Mouse (Mus musculus) embryo, embryonic 10.5 days (tissue): ENCODE measurements at regions not wholly inside any gene's neighbourhood (a gene's known extent, or its start where the extent isn't known, plus 50 kb on each side); places are given as distances from the start of the nearest gene placed in this dataset.

Experiments used
- DNase-seq: peaks from one replicate; pipeline ENCODE4 v3.0.0-alpha.2; 2015; ENCODE audit warnings: low spot score

- no peak for DNase-seq
These were observed 277.6 kb upstream of the Smim15 start for GRCm38 (mm10) chr13:107766397-107767261.

GRCm38 (mm10) chr13:107763911-107764310, 280.3 kb upstream of the Smim15 start:
- no peak for DNase-seq

- DNase-seq: no peak
These were observed 283.7 kb upstream of the Smim15 start for GRCm38 (mm10) chr13:107760511-107760910.

- DNase-seq: no peak
These were observed 285.7 kb upstream of the Smim15 start for GRCm38 (mm10) chr13:107758327-107759095.

- no peak for DNase-seq
These were observed 291.5 kb upstream of the Smim15 start for GRCm38 (mm10) chr13:107752745-107753144.

- DNase-seq: peak; percentile 68
These were observed 300.6 kb upstream of the Smim15 start for GRCm38 (mm10) chr13:107743464-107744218.

- DNase-seq: no peak
These were observed 307.7 kb upstream of the Smim15 start for GRCm38 (mm10) chr13:107736581-107736980.

- DNase-seq: no peak
These were observed 309.9 kb upstream of the Smim15 start for GRCm38 (mm10) chr13:107734161-107734905.

- DNase-seq: no peak
These were observed 313.3 kb upstream of the Smim15 start for GRCm38 (mm10) chr13:107730976-107731375.

GRCm38 (mm10) chr13:107726491-107726890, 317.8 kb upstream of the Smim15 start:
- DNase-seq: no peak

GRCm38 (mm10) chr13:107721901-107722300, 322.3 kb upstream of the Smim15 start:
- no peak for DNase-seq

GRCm38 (mm10) chr13:107720874-107721574, 323.2 kb upstream of the Smim15 start:
- DNase-seq: no peak

- peak; percentile 35 for DNase-seq
These were observed 325.1 kb upstream of the Smim15 start for GRCm38 (mm10) chr13:107718973-107719620.

GRCm38 (mm10) chr13:107715616-107716015, 328.6 kb upstream of the Smim15 start:
- DNase-seq: no peak

- DNase-seq: no peak
These were observed 330.2 kb upstream of the Smim15 start for GRCm38 (mm10) chr13:107714001-107714400.

GRCm38 (mm10) chr13:107711341-107711994, 332.8 kb upstream of the Smim15 start:
- DNase-seq: no peak

GRCm38 (mm10) chr13:107710368-107710767, 333.9 kb upstream of the Smim15 start:
- no peak for DNase-seq

GRCm38 (mm10) chr13:107709828-107710227, 334.4 kb upstream of the Smim15 start:
- DNase-seq: no peak

GRCm38 (mm10) chr13:107703736-107704135, 340.5 kb upstream of the Smim15 start:
- DNase-seq: no peak
